Mouse (Mus musculus) adrenal gland, adult (tissue): ENCODE measurements around the gene Ttc33.

Experiments
- DNase-seq, 2 experiments: peaks; one replicate each; pipeline ENCODE4 v3.0.0; 2022 to 2023; ENCODE audit warnings: low spot score in 1 of 2; ENCODE audit not compliant: inconsistent age in 2 of 2

The Ttc33 gene

DNA sequence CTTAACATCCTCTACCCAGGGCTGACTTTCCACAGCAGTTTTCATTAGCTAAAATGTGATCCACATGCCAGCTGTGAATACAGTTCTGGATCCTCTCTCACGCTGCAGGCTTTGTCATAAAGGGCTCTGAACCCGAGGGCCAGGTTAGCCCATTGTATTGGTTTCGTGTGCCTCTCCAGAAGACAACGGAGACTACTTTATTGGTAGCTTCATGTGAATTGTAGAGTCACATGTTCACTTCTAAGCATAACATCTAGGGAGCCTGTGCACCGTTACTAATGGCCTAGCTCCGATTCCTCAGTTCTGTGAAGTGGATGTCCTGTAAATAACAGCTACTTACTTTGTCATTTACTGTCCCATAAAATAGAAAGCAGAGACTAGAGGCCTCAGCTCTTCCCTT is 55.0 kb downstream of the Ttc33 start:
- DNase-seq: no peak

DNA sequence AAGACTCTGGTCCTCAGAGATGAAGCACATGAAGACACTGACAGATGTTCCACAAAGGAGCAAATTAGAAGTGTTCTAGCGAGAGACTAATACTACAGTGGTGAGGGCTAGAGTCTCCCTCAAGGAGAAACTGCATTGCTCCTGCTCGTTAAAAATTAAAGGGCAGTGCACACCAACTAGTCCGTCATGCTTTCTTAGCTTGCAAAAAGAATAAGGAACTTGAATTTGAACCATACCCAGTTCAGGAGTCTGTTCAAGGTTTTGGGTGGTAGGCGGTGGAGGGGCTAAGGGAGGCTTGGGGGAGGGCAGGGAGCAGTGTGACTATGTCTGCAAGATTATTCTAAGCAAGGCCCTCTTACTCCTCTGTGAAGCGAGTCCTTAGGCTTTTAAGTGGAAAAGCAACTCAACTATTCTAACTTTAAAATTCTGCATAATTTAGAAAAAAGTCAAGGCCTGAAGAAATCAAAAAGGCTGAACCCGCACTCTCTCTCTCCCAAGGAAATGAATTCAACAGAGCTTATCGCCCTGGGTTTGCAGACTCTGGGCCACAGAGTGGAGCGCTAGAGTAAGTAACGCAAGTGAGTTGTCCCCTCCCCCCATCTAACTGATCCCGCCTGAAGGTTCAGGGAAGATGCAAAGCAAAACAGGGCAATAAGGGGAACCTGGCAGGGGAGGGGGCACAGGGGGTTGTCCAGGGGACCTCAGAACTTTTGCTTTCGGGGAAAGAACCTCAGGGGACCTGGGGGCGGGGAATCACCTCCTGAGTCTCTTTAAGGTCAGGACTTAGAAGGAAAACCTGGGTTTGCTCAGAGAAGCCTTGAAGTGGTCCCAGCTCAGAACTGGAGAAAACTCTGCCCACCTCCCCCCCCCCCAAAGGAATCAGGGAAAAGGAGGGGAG is 56.2 kb downstream of the Ttc33 start:
- DNase-seq: peak; percentile 11 to 43

DNA sequence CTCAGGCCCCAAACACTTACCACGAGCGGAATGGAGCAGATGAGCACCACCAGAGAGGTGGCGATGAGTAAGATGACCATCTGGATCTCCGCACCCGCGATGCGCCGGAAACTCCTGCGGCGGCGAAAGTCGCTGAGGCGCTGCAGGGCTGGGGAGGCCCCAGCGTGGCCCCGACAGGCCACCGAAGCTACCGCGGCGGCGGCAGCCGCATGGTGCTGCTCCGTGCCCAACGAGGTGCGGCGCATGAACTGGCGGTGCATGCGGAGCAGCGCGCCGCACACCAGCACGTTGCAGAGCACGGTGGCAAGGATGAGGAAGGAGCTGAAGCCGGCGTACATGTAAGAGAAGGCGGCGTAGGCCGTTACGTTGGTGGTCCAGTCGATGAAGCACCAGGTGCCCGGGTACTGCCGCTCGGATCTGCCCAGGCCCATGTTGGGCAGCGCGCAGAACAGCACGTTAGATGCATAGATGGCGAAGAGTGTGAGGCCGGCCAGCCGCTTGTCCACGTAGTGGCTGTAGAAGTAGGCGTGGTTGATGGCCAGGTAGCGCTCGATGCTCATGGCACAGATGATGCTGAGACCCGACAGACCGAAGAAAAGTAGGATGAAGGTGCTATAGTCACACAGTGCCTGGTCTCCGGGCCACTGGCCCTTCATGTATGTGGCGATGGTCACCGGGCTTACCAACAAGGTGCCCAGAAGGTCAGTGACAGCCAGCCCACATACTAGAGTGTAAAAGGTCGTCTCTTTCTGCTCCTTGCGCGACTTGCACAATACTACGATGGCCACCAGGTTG is 57.1 kb downstream of the Ttc33 start:
- peak; percentile 12 to 55 for DNase-seq

DNA sequence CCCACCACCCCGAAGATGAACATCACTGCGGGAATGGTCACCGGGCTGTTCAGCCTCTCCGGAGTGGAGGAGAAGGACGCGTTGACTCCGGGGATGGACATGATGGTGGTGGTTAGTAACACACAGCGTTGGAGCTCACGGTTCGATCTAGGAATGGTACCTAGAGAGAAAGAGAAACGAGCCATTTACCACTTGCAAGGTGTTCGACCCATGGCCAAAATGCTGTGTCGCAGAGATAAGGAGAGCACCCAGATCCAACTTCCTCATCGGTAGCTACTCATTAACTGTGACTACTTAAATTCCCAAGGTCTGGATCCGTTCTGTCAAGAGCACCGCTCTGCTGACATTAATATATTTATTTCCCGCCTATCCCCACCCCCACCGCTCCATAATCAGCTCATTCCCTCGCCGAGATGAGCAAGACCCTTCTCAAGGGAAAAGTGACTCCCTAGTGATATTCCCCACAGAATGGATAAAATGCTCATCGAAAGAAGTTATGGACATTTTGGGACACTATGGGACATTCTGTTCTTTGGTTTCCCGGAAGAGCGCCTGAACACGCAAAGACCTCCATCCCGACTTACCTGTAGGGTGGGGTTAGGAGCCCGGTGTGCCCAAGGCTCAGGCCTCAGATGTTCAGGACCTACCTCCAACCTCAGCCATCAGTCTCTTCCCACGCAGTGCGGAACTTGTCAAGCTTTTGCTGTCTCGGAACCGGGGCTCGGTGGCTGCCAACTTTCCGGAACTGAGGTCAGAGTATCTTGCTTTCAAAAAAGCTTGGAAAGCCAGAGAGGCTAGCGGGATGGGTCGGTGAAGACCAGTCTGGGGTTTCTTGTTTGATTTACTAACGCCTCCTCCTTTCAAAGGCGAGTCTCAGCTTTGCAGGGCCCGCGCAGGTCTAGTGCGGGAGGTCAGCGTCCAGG is 58.0 kb downstream of the Ttc33 start:
- peak in 1 of 2 experiments; percentile 38 for DNase-seq

DNA sequence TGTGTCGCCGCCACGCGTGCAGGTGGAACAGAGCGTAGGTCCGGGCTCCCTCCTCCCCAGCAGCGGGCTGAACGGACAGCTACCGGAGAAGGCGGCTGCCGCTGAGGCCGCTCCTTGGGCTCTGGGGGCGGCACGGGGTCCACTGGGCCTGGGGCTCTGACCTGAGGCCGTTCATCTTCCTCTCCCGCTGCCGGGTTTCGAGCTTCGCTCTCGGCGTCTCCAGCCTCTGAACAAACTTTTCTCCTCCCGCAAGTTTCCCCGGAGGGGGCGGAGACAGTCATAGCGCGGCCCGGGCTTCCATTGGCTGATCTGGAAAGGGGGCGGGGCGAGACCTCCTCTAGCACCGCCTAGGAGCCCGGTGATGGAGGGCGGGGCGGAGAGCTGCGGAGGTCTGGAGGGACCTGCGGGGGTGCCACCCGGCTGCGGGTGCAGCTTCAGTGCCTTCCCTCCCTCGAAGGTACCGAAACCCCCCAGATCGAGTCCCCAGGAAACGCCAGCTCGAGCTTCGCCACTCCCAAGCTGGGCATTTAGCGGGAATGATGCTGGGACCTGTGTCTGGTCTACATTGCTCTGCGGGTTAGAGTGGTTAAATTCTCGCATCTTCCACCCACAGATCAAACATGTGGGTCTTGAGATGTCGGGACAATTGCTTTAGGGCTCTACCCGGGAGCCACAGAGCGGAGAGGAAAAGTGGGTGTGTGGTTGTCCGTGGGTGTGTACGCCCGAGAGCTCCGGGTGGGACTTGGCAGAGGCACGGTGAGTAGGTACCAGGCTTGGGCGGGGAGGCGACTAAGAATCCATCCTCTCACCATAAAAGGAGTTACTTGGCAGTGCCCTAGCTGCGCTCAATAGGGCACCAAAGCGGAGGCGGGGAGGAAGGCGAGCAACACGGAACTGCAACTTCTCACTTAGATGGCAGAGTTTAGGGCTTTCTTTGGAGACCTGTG is 58.9 kb downstream of the Ttc33 start, which contains the start of gene Ptger4:
TSS of gene Ptger4 (minus strand) at position 229 of the 947 bp plus-strand sequence.
- DNase-seq: peak; percentile 89 to 96

DNA sequence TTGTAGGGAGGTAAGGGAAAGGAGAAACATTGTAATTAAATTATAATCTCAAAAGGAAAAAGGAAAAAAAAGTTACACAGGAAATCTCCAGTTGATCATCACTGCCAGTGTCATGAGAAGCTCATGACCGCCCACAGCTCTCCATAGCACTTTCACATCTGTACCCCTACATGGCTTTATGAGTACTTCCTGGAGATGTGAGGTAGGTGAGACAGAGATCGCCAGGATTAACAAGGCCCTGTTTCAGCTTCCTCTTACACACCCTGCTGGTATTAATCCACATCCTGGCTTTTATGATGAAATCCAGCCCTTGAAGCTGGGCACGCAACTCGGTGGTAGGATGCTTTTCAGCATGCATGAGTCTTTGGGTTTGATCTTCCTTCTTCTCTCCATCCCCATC is 64.9 kb downstream of the Ttc33 start:
- DNase-seq: no peak

DNA sequence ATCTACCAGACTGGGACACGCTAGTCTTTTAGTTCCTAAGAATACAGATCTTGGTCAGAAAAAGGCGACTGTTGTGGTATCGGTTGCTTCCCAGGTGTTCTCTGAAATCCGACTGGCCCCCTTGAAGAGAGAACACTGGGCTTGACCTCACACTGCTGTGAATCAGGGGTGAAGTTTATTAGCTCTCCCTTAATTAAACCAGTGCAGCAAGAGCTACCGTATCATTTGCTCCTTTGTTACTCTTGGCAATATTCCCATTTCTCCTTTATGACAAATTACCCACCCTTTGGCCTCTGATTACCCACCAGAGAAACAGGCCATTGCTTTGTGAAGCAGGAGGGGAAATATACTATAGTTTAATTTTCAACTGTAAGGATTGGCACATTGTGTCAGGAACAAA is 74.9 kb downstream of the Ttc33 start:
- no peak for DNase-seq

DNA sequence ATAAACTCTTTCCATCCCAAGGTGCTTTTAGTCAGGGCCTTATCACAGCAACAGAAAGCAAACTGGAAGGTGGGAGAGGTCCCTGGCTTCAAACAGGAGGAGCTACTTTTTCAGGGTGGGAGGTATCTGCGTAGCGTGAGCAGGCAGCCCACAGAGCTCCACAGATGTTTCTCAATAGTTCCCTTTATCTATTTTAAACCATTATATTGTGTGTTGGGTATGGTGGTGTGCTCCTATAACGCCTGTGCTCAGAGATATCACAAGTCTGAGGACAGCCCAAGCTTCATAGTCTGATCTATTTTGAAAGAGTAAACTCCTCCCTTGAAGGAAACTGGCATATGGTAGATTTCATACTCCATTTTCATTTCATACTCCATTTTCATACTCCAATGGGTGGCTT is 75.7 kb downstream of the Ttc33 start:
- DNase-seq: no peak

DNA sequence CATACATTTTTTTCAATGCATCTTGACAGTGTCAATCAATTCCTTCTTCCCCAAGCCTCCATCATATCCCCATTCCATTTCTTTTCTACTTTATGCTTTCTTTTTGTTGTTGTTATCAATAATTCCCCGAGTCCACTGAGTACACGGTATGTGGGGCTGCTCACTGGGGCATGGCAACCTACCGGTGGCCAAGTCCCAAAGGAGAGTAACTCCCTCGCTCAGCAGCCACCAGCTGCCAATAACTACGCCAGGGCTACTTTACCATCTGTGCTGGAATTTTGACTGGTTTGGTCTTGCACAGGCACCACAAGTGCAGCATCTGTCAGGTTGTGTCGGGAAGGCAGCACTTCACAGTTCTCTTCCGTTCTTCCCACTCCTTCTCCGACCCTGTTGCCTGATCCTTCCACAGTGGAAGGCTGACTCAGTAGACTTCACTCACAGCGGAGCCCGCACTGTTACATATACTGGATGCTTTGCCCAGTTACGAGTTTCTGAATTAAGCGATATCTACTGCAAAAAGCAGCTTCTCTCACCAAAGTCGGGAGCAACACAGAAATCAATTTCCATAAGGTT is 76.9 kb downstream of the Ttc33 start:
- DNase-seq: no peak

DNA sequence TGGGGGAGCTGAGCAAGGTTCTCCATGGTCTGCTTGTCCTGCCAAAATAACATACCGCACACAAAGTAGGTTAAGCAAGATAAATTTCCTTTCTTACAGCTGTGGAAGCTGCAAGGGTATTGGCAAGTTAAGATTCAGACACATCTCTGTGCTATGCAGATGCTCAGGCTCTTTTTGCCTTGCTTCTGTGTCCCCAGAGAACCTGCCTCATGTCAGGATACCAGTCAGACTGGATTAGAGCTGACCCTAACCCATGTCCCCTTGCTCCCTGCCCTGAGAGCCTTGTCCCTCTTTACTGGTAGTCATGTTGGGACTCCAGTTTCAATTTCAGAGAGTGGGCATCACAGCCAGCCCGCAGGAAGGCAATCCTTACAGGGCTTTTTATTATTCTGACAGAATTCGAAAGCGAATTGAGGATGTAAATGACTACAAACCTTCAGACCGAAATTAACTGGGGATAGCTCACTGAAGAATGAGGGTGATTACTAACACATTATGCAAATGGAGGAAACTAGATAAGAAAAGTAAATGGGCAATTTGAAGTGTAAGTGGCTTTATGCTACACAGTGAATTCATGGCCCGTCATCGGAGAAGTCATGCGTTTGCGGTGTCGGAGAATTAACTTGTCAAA is 77.7 kb downstream of the Ttc33 start:
- no peak for DNase-seq

DNA sequence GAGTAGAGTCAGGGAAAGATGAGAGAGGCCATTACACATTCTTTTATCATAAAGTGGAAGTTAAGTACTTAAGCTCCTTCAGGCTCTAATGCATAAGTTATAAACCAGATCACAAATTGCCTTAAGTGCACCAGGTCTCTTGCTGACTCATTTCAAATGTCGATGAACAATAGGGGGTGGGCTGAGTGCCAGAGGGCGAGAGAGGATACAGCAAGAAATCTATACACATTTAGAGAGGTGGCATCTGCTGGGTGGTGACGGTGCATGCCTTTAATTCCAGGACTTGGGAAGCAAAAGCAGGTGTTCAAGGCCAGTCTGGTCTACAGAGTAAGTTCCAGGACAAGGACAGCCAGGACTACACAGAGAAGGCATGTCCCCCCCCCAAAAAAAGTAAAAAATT is 80.8 kb downstream of the Ttc33 start:
- DNase-seq: no peak
